Mouse (Mus musculus): ENCODE measurements around the gene Bnipl. TPM values are rescaled to one million over a fixed set of nuclear protein-coding genes. Genes with fewer than 3 reads are reported as not detected.
"Not testable (repeated sequence)": the region's sequence is repeated elsewhere in the genome, so short reads cannot be mapped to it uniquely, and the experiment has no call there.

The Bnipl gene
- polyA plus RNA-seq, 1 experiment, result 4.1 TPM

- peak within 1 kb of the TSS; percentile 74 for H3K27ac ChIP-seq (ENCODE audit: insufficient read depth, low read length)
- peak within 1 kb of the TSS; percentile 76 for H3K4me3 ChIP-seq (ENCODE audit: low read depth, low read length)
- no peaks in the 10 kb centered on the region for H3K4me1 ChIP-seq (ENCODE audit: control insufficient read depth, insufficient read depth, low read length)
- H3K9me3 ChIP-seq (replicated peaks; ENCODE audit: control insufficient read depth, insufficient read depth, low read length, poor library complexity, severe bottlenecking), result no peaks in the 10 kb centered on the region
- H3K9ac ChIP-seq (ENCODE audit: low read depth, poor library complexity, severe bottlenecking), result peak within 1 kb of the TSS; percentile 90
- H3K36me3 ChIP-seq (ENCODE audit: control insufficient read depth, insufficient read depth, low read length, poor library complexity, severe bottlenecking), result peaks cover 17% of the 10 kb centered on the region
- no peaks in the 10 kb centered on the region for H3K27me3 ChIP-seq (ENCODE audit: control insufficient read depth, insufficient read depth, low read length, poor library complexity, severe bottlenecking)
- TF ChIP-seq POLR2A (IDR thresholded peaks at IDR 0.05; ENCODE audit: insufficient read depth, low read length) (peak; percentile 93), CTCF (IDR thresholded peaks at IDR 0.05; ENCODE audit: low read depth, low read length) (peak; percentile 82), EP300 (IDR thresholded peaks at IDR 0.05; ENCODE audit: insufficient read depth, low read depth, low read length) (peak; percentile 76; the same call in 1 of the 2 replicates)
Observed at GRCm38 (mm10) chr3:95217255-95218134, 33.5 kb downstream of the Bnipl start, which contains the start of gene Gabpb2. Gabpb2 (minus strand) TSS chr3:95217916.

- H3K4me3 ChIP-seq (ENCODE audit: low read depth, low read length), result peak overlapping the region; percentile 58
- H3K36me3 ChIP-seq (ENCODE audit: control insufficient read depth, insufficient read depth, low read length, poor library complexity, severe bottlenecking), result peaks cover 15% of the 10 kb centered on the region
- no peaks in the 10 kb centered on the region for H3K4me1 ChIP-seq (ENCODE audit: control insufficient read depth, insufficient read depth, low read length)
- peak overlapping the region; percentile 45; the same call in 1 of the 2 replicates for H3K27ac ChIP-seq (ENCODE audit: insufficient read depth, low read length)
- no peaks in the 10 kb centered on the region for H3K9me3 ChIP-seq (replicated peaks; ENCODE audit: control insufficient read depth, insufficient read depth, low read length, poor library complexity, severe bottlenecking)
- no peaks in the 10 kb centered on the region for H3K27me3 ChIP-seq (ENCODE audit: control insufficient read depth, insufficient read depth, low read length, poor library complexity, severe bottlenecking)
- peak overlapping the region; percentile 90 for H3K9ac ChIP-seq (ENCODE audit: low read depth, poor library complexity, severe bottlenecking)
- TF ChIP-seq EP300 (IDR thresholded peaks at IDR 0.05; ENCODE audit: insufficient read depth, low read depth, low read length) (no peak), POLR2A (IDR thresholded peaks at IDR 0.05; ENCODE audit: insufficient read depth, low read length) (no peak), CTCF (IDR thresholded peaks at IDR 0.05; ENCODE audit: low read depth, low read length) (no peak)
Observed at GRCm38 (mm10) chr3:95216655-95217254, 34.2 kb downstream of the Bnipl start.

GRCm38 (mm10) chr3:95213609-95213975, 37.4 kb downstream of the Bnipl start:
- peaks cover 15% of the 10 kb centered on the region for H3K36me3 ChIP-seq (ENCODE audit: control insufficient read depth, insufficient read depth, low read length, poor library complexity, severe bottlenecking)
- no peak overlapping the region for H3K27ac ChIP-seq (ENCODE audit: insufficient read depth, low read length)
- H3K27me3 ChIP-seq (ENCODE audit: control insufficient read depth, insufficient read depth, low read length, poor library complexity, severe bottlenecking), result no peaks in the 10 kb centered on the region

GRCm38 (mm10) chr3:95212889-95213608, 37.9 kb downstream of the Bnipl start:
- not testable (repeated sequence) for H3K27me3 ChIP-seq (ENCODE audit: control insufficient read depth, insufficient read depth, low read length, poor library complexity, severe bottlenecking); H3K27ac ChIP-seq (ENCODE audit: insufficient read depth, low read length); H3K4me3 ChIP-seq (ENCODE audit: low read depth, low read length); H3K9me3 ChIP-seq (replicated peaks; ENCODE audit: control insufficient read depth, insufficient read depth, low read length, poor library complexity, severe bottlenecking); H3K4me1 ChIP-seq (ENCODE audit: control insufficient read depth, insufficient read depth, low read length); H3K9ac ChIP-seq (ENCODE audit: low read depth, poor library complexity, severe bottlenecking)
- H3K36me3 ChIP-seq (ENCODE audit: control insufficient read depth, insufficient read depth, low read length, poor library complexity, severe bottlenecking), result peaks cover 15% of the 10 kb centered on the region

More at GRCm38 (mm10) chr3:95213609-95213975, 37.4 kb downstream of the Bnipl start:
- no peak overlapping the region for H3K4me3 ChIP-seq (ENCODE audit: low read depth, low read length)
- no peaks in the 10 kb centered on the region for H3K4me1 ChIP-seq (ENCODE audit: control insufficient read depth, insufficient read depth, low read length)
- no peaks in the 10 kb centered on the region for H3K9me3 ChIP-seq (replicated peaks; ENCODE audit: control insufficient read depth, insufficient read depth, low read length, poor library complexity, severe bottlenecking)
- TF ChIP-seq EP300 (IDR thresholded peaks at IDR 0.05; ENCODE audit: insufficient read depth, low read depth, low read length), result no peak
- TF ChIP-seq CTCF (IDR thresholded peaks at IDR 0.05; ENCODE audit: low read depth, low read length), result no peak
- TF ChIP-seq POLR2A (IDR thresholded peaks at IDR 0.05; ENCODE audit: insufficient read depth, low read length), result no peak
- no peak overlapping the region for H3K9ac ChIP-seq (ENCODE audit: low read depth, poor library complexity, severe bottlenecking)

- H3K27ac ChIP-seq (ENCODE audit: insufficient read depth, low read length), result no peak overlapping the region
- H3K4me1 ChIP-seq (ENCODE audit: control insufficient read depth, insufficient read depth, low read length), result no peaks in the 10 kb centered on the region
- no peaks in the 10 kb centered on the region for H3K9me3 ChIP-seq (replicated peaks; ENCODE audit: control insufficient read depth, insufficient read depth, low read length, poor library complexity, severe bottlenecking)
- H3K36me3 ChIP-seq (ENCODE audit: control insufficient read depth, insufficient read depth, low read length, poor library complexity, severe bottlenecking), result peaks cover 17% of the 10 kb centered on the region
- H3K27me3 ChIP-seq (ENCODE audit: control insufficient read depth, insufficient read depth, low read length, poor library complexity, severe bottlenecking), result no peaks in the 10 kb centered on the region
- no peak overlapping the region for H3K4me3 ChIP-seq (ENCODE audit: low read depth, low read length)
- no peak overlapping the region for H3K9ac ChIP-seq (ENCODE audit: low read depth, poor library complexity, severe bottlenecking)
- TF ChIP-seq EP300 (IDR thresholded peaks at IDR 0.05; ENCODE audit: insufficient read depth, low read depth, low read length) (no peak), POLR2A (IDR thresholded peaks at IDR 0.05; ENCODE audit: insufficient read depth, low read length) (no peak), CTCF (IDR thresholded peaks at IDR 0.05; ENCODE audit: low read depth, low read length) (no peak)
Observed at GRCm38 (mm10) chr3:95210585-95210984, 40.4 kb downstream of the Bnipl start.
